Mouse (Mus musculus) liver, adult 10 weeks (tissue): ENCODE results near the gene Ugt2b1. TPM values are rescaled to one million over a fixed set of nuclear protein-coding genes. Genes with fewer than 3 reads are reported as not detected.

ENCODE experiments used
- polyA plus RNA-seq: library from polyadenylated mRNA; stranded (reverse); fragments of 350-450 nt; fragmentation: Illumina TruSeq; extraction: RNeasy Lipid Tissue Mini Kit (QIAGEN cat#74804); gene quantifications from one replicate; pipeline ENCODE4 v1.2.3, GENCODE M21; 2014; ENCODE audit warnings: low read depth, low replicate concordance

The Ugt2b1 gene
- 1,101 TPM for polyA plus RNA-seq

GRCm38 (mm10) chr5:86926426-86926825 lies at the start of gene Ugt2b1:
Gene Ugt2b1 (minus strand): TSS chr5:86926530.

GRCm38 (mm10) chr5:86906758-86907157 lies 19.6 kb downstream of the Ugt2b1 start, which contains the start of gene Ugt2b34:
Gene Ugt2b34 (minus strand): TSS chr5:86906937.

Other genes with a start within 250 kb of the Ugt2b1 start
- gene Tmprss11e, start 180.7 kb downstream of the Ugt2b1 start, polyA plus RNA-seq, result not detected
- 73.3 TPM for gene Ythdc1, start 122.3 kb downstream of the Ugt2b1 start, polyA plus RNA-seq
- gene Ugt2b34, start 19.6 kb downstream of the Ugt2b1 start, polyA plus RNA-seq, result 1,152 TPM
- gene Ugt2b35, start 74.3 kb upstream of the Ugt2b1 start, polyA plus RNA-seq, result 280 TPM
- gene Ugt2b36, start 166.0 kb upstream of the Ugt2b1 start, polyA plus RNA-seq, result 1,843 TPM
- 2,332 TPM for gene Ugt2b5, start 213.8 kb upstream of the Ugt2b1 start, polyA plus RNA-seq